Mouse (Mus musculus) MEL (cell line): ENCODE measurements around the gene Dnase1l3. TPM values are rescaled to one million over a fixed set of nuclear protein-coding genes. Genes with fewer than 3 reads are reported as not detected.

Experiments used
- DNase-seq: peaks from one replicate; pipeline ENCODE4 v3.0.0; 2011; ENCODE audit warnings: low read depth, low spot score
- H3K27ac ChIP-seq: 2 replicates; pipeline ENCODE4 v1.5.1; 2012; ENCODE audit warnings: low read depth, mild to moderate bottlenecking, control low read depth, low read length, moderate library complexity; ENCODE audit not compliant: control insufficient read depth
- H3K27me3 ChIP-seq, 2 experiments: fragments of 150-350 bp in 1 of 2; sonication (generic) in 1 of 2; 2 replicates each; pipeline ENCODE4 v1.6.1; 2012; ENCODE audit warnings: low read length in 2 of 2, mild to moderate bottlenecking in 2 of 2, improper control_type of control experiment in 1 of 2, moderate library complexity in 1 of 2; ENCODE audit not compliant: insufficient read depth in 2 of 2, control insufficient read depth in 1 of 2
- H3K36me3 ChIP-seq, 2 experiments: 2 replicates each; pipeline ENCODE4 v1.6.1; 2012 to 2014; ENCODE audit warnings: low read length in 2 of 2, improper control_type of control experiment in 1 of 2, inconsistent platforms in 1 of 2, mild to moderate bottlenecking in 1 of 2; ENCODE audit not compliant: insufficient read depth in 2 of 2, control insufficient read depth in 1 of 2
- H3K4me1 ChIP-seq, 2 experiments: fragments of 150-350 bp in 1 of 2; sonication (generic) in 1 of 2; 2 replicates each; pipeline ENCODE4 v1.6.1; 2012; ENCODE audit warnings: low read length in 2 of 2, improper control_type of control experiment in 1 of 2, mild to moderate bottlenecking in 1 of 2; ENCODE audit not compliant: insufficient read depth in 2 of 2, control insufficient read depth in 1 of 2
- H3K4me3 ChIP-seq, 2 experiments: fragments of 150-350 bp in 1 of 2; sonication (generic) in 1 of 2; 2 replicates each; pipeline ENCODE4 v1.5.1; 2012; ENCODE audit warnings: low read depth in 2 of 2, low read length in 2 of 2, mild to moderate bottlenecking in 2 of 2, moderate library complexity in 2 of 2, control low read depth in 1 of 2, improper control_type of control experiment in 1 of 2; ENCODE audit not compliant: control insufficient read depth in 1 of 2, insufficient read depth in 1 of 2
- H3K79me2 ChIP-seq: 2 replicates; pipeline ENCODE4 v1.6.1; 2012; ENCODE audit warnings: mild to moderate bottlenecking, low read length, moderate library complexity; ENCODE audit not compliant: control insufficient read depth, poor library complexity, insufficient read depth
- H3K9ac ChIP-seq: 2 replicates; pipeline ENCODE4 v1.6.1; 2012; ENCODE audit warnings: low read depth, mild to moderate bottlenecking, control low read depth, low read length, moderate library complexity; ENCODE audit not compliant: control insufficient read depth, poor library complexity, severe bottlenecking
- H3K9me3 ChIP-seq: fragments of 150-350 bp; sonication (generic); replicated peaks from 2 replicates; pipeline ENCODE4 v1.6.1; 2012; ENCODE audit warnings: mild to moderate bottlenecking, low read length, improper control_type of control experiment, moderate library complexity; ENCODE audit not compliant: insufficient read depth
- BHLHE40 ChIP-seq: IDR thresholded peaks from 2 replicates; pipeline ENCODE4 v1.6.1; 2012; ENCODE audit warnings: low read depth, mild to moderate bottlenecking, inconsistent platforms, low read length, improper control_type of control experiment, borderline replicate concordance
- CHD2 ChIP-seq: IDR thresholded peaks from 2 replicates; pipeline ENCODE4 v1.6.1; 2011; ENCODE audit warnings: low read length, improper control_type of control experiment
- E2F4 ChIP-seq: IDR thresholded peaks from 2 replicates; pipeline ENCODE4 v1.6.1; 2011; ENCODE audit warnings: low read depth, low read length, improper control_type of control experiment, borderline replicate concordance
- ELF1 ChIP-seq: IDR thresholded peaks from 2 replicates; pipeline ENCODE4 v1.6.1; 2014; ENCODE audit warnings: low read depth, mild to moderate bottlenecking, inconsistent platforms, low read length, improper control_type of control experiment, moderate library complexity
- EP300 ChIP-seq, 2 experiments: IDR thresholded peaks; 2 replicates each; pipeline ENCODE4 v1.6.1; 2011; ENCODE audit warnings: improper control_type of control experiment in 2 of 2, low read length in 2 of 2, low read depth in 1 of 2, mild to moderate bottlenecking in 1 of 2
- GABPA ChIP-seq: IDR thresholded peaks from 2 replicates; pipeline ENCODE4 v1.6.1; 2012; ENCODE audit warnings: low read depth, mild to moderate bottlenecking, inconsistent platforms, low read length, improper control_type of control experiment, moderate library complexity
- JUND ChIP-seq: IDR thresholded peaks from 2 replicates; pipeline ENCODE4 v1.6.1; 2011; ENCODE audit warnings: low read depth, mild to moderate bottlenecking, improper control_type of control experiment, low read length
- KAT2A ChIP-seq: conservative IDR thresholded peaks from 2 replicates; pipeline ENCODE4 v1.6.1; 2012; ENCODE audit warnings: low read depth, low read length, improper control_type of control experiment, inconsistent platforms
- MEF2A ChIP-seq: IDR thresholded peaks from 2 replicates; pipeline ENCODE4 v1.6.1; 2014; ENCODE audit warnings: low read depth, mild to moderate bottlenecking, inconsistent platforms, low read length, improper control_type of control experiment; ENCODE audit not compliant: poor library complexity, insufficient replicate concordance, severe bottlenecking; ENCODE audit errors: extremely low read depth
- MXI1 ChIP-seq: IDR thresholded peaks from 2 replicates; pipeline ENCODE4 v1.6.1; 2011; ENCODE audit warnings: mild to moderate bottlenecking, low read depth, low read length, improper control_type of control experiment
- MYB ChIP-seq: IDR thresholded peaks from 2 replicates; pipeline ENCODE4 v1.6.1; 2011; ENCODE audit warnings: mild to moderate bottlenecking, low read depth, low read length, improper control_type of control experiment
- NELFE ChIP-seq: IDR thresholded peaks from 2 replicates; pipeline ENCODE4 v1.6.1; 2011; ENCODE audit warnings: low read depth, low read length, improper control_type of control experiment
- NRF1 ChIP-seq: IDR thresholded peaks from 2 replicates; pipeline ENCODE4 v1.6.1; 2014; ENCODE audit warnings: low read depth, mild to moderate bottlenecking, inconsistent platforms, low read length, improper control_type of control experiment, moderate library complexity; ENCODE audit not compliant: poor library complexity, insufficient read depth, severe bottlenecking
- POLR2AphosphoS2 ChIP-seq: IDR thresholded peaks from 2 replicates; pipeline ENCODE4 v1.6.1; 2011; ENCODE audit warnings: low read length, improper control_type of control experiment
- RCOR1 ChIP-seq: IDR thresholded peaks from 2 replicates; pipeline ENCODE4 v1.6.1; 2012; ENCODE audit warnings: low read depth, mild to moderate bottlenecking, inconsistent platforms, low read length, improper control_type of control experiment
- SIN3A ChIP-seq: IDR thresholded peaks from 2 replicates; pipeline ENCODE4 v1.6.1; 2012; ENCODE audit warnings: low read length, improper control_type of control experiment, inconsistent platforms
- TAL1 ChIP-seq: IDR thresholded peaks from 2 replicates; pipeline ENCODE4 v1.6.1; 2012; ENCODE audit warnings: mild to moderate bottlenecking, inconsistent platforms, low read length, moderate library complexity, mixed read lengths
- TBP ChIP-seq: IDR thresholded peaks from 2 replicates; pipeline ENCODE4 v1.8.0; 2011; ENCODE audit warnings: low read depth, low read length, improper control_type of control experiment
- TCF12 ChIP-seq: IDR thresholded peaks from 2 replicates; pipeline ENCODE4 v1.6.1; 2014; ENCODE audit warnings: low read depth, mild to moderate bottlenecking, inconsistent platforms, low read length, improper control_type of control experiment, moderate library complexity
- USF1 ChIP-seq: IDR thresholded peaks from 2 replicates; pipeline ENCODE4 v1.6.1; 2014; ENCODE audit warnings: low read depth, mild to moderate bottlenecking, inconsistent platforms, low read length, improper control_type of control experiment, moderate library complexity
- USF2 ChIP-seq, 2 experiments: IDR thresholded peaks; 2 replicates each; pipeline ENCODE4 v1.6.1; 2011 to 2012; ENCODE audit warnings: improper control_type of control experiment in 2 of 2, low read length in 2 of 2, borderline replicate concordance in 1 of 2, inconsistent platforms in 1 of 2, low read depth in 1 of 2, mild to moderate bottlenecking in 1 of 2; ENCODE audit not compliant: insufficient read depth in 1 of 2
- ZKSCAN1 ChIP-seq: IDR thresholded peaks from 2 replicates; pipeline ENCODE4 v1.6.1; 2012; ENCODE audit warnings: low read depth, mild to moderate bottlenecking, inconsistent platforms, low read length, improper control_type of control experiment, moderate library complexity
- polyA plus RNA-seq, 2 experiments: library from polyadenylated mRNA; stranded (reverse) in 1 of 2; unstranded in 1 of 2; fragments of >175 nt in 1 of 2; fragments of >200 nt in 1 of 2; gene quantifications; 2 replicates each; pipeline versions ENCODE4 v1.2.1 to v1.2.4; 2012; ENCODE audit warnings: low replicate concordance in 2 of 2, low read depth in 1 of 2; ENCODE audit not compliant: insufficient read length in 2 of 2, insufficient read depth in 1 of 2, missing spikeins in 1 of 2
- total RNA-seq: library from RNA; depleted of rRNA; stranded (reverse); fragments of 300-350 nt; gene quantifications from 2 replicates; pipeline ENCODE4 v1.2.3, GENCODE M21; 2012

The Dnase1l3 gene
- total and polyA plus RNA-seq, 3 experiments = not detected

GRCm38 (mm10) chr14:8007923-8008322, 13.6 kb upstream of the Dnase1l3 start:
- Histone ChIP-seq H3K79me2 (no peaks in the 10 kb centered on the region), H3K36me3 (no peaks in the 10 kb centered on the region), H3K27me3 (0 out of 4 replicates have a peak, but pooled peaks cover 0 to 4% of the 10 kb centered on the region in 2 experiments), H3K27ac (no peak overlapping the region), H3K4me1 (no peaks in the 10 kb centered on the region), H3K9me3 (no peaks in the 10 kb centered on the region), H3K9ac (no peak overlapping the region), H3K4me3 (no peak overlapping the region)
- TF ChIP-seq TBP = no peak
- no peak for TF ChIP-seq MYB
- no peak for TF ChIP-seq POLR2AphosphoS2
- TF ChIP-seq JUND = no peak
- no peak for TF ChIP-seq MEF2A
- TF ChIP-seq SIN3A = no peak
- no peak for TF ChIP-seq CHD2
- no peak for TF ChIP-seq USF1
- DNase-seq = no peak

- no peak for DNase-seq
- H3K9me3 ChIP-seq = no peaks in the 10 kb centered on the region
- no peak overlapping the region for H3K9ac ChIP-seq
- no peak overlapping the region for H3K27ac ChIP-seq
- no peaks in the 10 kb centered on the region for H3K79me2 ChIP-seq
- H3K4me1 ChIP-seq = no peaks in the 10 kb centered on the region
- TF ChIP-seq USF1 (no peak), TAL1 (no peak), NELFE (no peak), ZKSCAN1 (no peak), TCF12 (no peak), USF2 (IDR thresholded peaks at IDR 0.05; ENCODE audit: borderline replicate concordance in 1 of 2, insufficient read depth in 1 of 2, low read depth in 1 of 2, low read length in 2 of 2) (no peak), E2F4 (no peak), EP300 (IDR thresholded peaks at IDR 0.05; ENCODE audit: low read depth in 1 of 2, low read length in 2 of 2) (no peak), RCOR1 (no peak), ELF1 (no peak), NRF1 (no peak), BHLHE40 (no peak), MXI1 (no peak), GABPA (no peak), JUND (no peak), SIN3A (no peak), KAT2A (no peak)
- no peak overlapping the region for H3K4me3 ChIP-seq
- H3K27me3 ChIP-seq = 0 out of 4 replicates have a peak, but pooled peaks cover 0 to 2% of the 10 kb centered on the region in 2 experiments
- H3K36me3 ChIP-seq = no peaks in the 10 kb centered on the region
Observed at GRCm38 (mm10) chr14:8007486-8007885, 13.1 kb upstream of the Dnase1l3 start.
